ENCODE assay signal across 8 mouse cellular contexts in genomic region chr16:42874456-42874855, GRCm38 (mm10). TPM values are rescaled to one million over a fixed set of nuclear protein-coding genes. Genes with fewer than 3 reads are reported as not detected.
DNase-seq lines count a peak whose midpoint lies in the region; ATAC-seq lines count a peak whose summit lies in the region.

No protein-coding gene starts in this region.

- peak overlapping the region; percentile 96 for H3K27ac ChIP-seq in heart, embryonic 10.5 days
- H3K27ac ChIP-seq in kidney, embryonic 14.5 days (ENCODE audit: low read depth, low read length), result peak overlapping the region; percentile 97
- peak overlapping the region; percentile 94 for H3K27ac ChIP-seq in lung, embryonic 15.5 days

- peak; percentile 5 to 16 for DNase-seq in thymus, postnatal 10 days (ENCODE audit: low spot score in 2 of 2)
- DNase-seq in thymus, postnatal 25 days, result no peak
- DNase-seq in embryo, embryonic 10.5 days (ENCODE audit: low spot score), result peak; percentile 78
- DNase-seq in heart, embryonic 10.5 days (ENCODE audit: low spot score), result peak; percentile 80
- DNase-seq in ovary, postnatal 36 days (ENCODE audit: low spot score), result peak; percentile 27

- peak overlapping the region; percentile 73 for H3K4me3 ChIP-seq in heart, embryonic 10.5 days
- H3K4me3 ChIP-seq in kidney, embryonic 14.5 days (ENCODE audit: low read length), result peak overlapping the region; percentile 39
- peak overlapping the region; percentile 54 for H3K4me3 ChIP-seq in lung, embryonic 15.5 days

- H3K36me3 ChIP-seq in heart, embryonic 10.5 days, result no peaks in the 10 kb centered on the region
- no peaks in the 10 kb centered on the region for H3K36me3 ChIP-seq in kidney, embryonic 14.5 days (ENCODE audit: control insufficient read depth, insufficient read depth, low read length)
- H3K36me3 ChIP-seq in lung, embryonic 15.5 days, result no peaks in the 10 kb centered on the region

- H3K9ac ChIP-seq in kidney, embryonic 14.5 days (ENCODE audit: low read depth, low read length), result peak overlapping the region; percentile 58
- peak overlapping the region; percentile 47 for H3K9ac ChIP-seq in lung, embryonic 15.5 days

- H3K9me3 ChIP-seq in heart, embryonic 10.5 days, result no peaks in the 10 kb centered on the region
- no peaks in the 10 kb centered on the region for H3K9me3 ChIP-seq in kidney, embryonic 14.5 days (ENCODE audit: control insufficient read depth, low read length)
- H3K9me3 ChIP-seq in lung, embryonic 15.5 days, result no peaks in the 10 kb centered on the region

- H3K4me2 ChIP-seq in kidney, embryonic 14.5 days (replicated peaks; ENCODE audit: low read depth, low read length), result peak overlapping the region; percentile 49
- H3K4me2 ChIP-seq in lung, embryonic 15.5 days, result peak overlapping the region; percentile 56

- no peaks in the 10 kb centered on the region for H3K4me1 ChIP-seq in heart, embryonic 10.5 days
- H3K4me1 ChIP-seq in kidney, embryonic 14.5 days (ENCODE audit: control insufficient read depth, insufficient read depth, low read length), result peaks cover 8% of the 10 kb centered on the region; the same call in 1 of the 2 replicates
- H3K4me1 ChIP-seq in lung, embryonic 15.5 days, result no peaks in the 10 kb centered on the region

- 0% methylated on average over 5 of the region's 5 CpGs for WGBS in heart, embryonic 10.5 days
- under 1% methylated on average over 5 of the region's 5 CpGs for WGBS in kidney, embryonic 14.5 days
- WGBS in lung, embryonic 15.5 days, result under 1% methylated on average over 5 of the region's 5 CpGs

- ATAC-seq in kidney, embryonic 14.5 days (ENCODE audit: low FRiP score, low TSS enrichment), result no peak
- ATAC-seq in lung, embryonic 15.5 days (ENCODE audit: borderline replicate concordance, extremely low read depth, low FRiP score, low TSS enrichment), result no peak
- ATAC-seq in erythroid progenitor cell, adult 5-6 weeks (replicated peaks; ENCODE audit: low FRiP score, poor library complexity, severe bottlenecking), result no peak

- no peaks in the 10 kb centered on the region for H3K27me3 ChIP-seq in heart, embryonic 10.5 days (ENCODE audit: insufficient read depth, poor library complexity, severe bottlenecking)
- H3K27me3 ChIP-seq in kidney, embryonic 14.5 days (ENCODE audit: control insufficient read depth, insufficient read depth, low read length), result no peaks in the 10 kb centered on the region
- no peaks in the 10 kb centered on the region for H3K27me3 ChIP-seq in lung, embryonic 15.5 days

RNA-seq across cellular contexts. Expression of gene Zbtb20, which starts 1.2 kb away (rescaled TPM):
- polyA plus RNA-seq in heart, embryonic 10.5 days (2016; fragmentation: Nextera tagmentation; extraction: Ambion mirVana), result 32.5 and 39.5 TPM in 2 replicates
- polyA plus RNA-seq in kidney, embryonic 14.5 days (2014; fragmentation: Nextera tagmentation; extraction: Ambion mirVana), result 43.3 and 44.5 TPM in 2 replicates
- 17.9 and 22.1 TPM in 2 replicates for polyA plus RNA-seq in lung, embryonic 15.5 days (2015; fragmentation: Nextera tagmentation; extraction: Ambion mirVana)
- 10.5 and 16.9 TPM in 2 replicates for total RNA-seq in erythroid progenitor cell, adult 5-6 weeks (2015; ENCODE audit: low replicate concordance)
- 18.1 and 25.9 TPM in 2 replicates for total RNA-seq in erythroid progenitor cell, adult 5-6 weeks (2017; ENCODE audit: low replicate concordance)
